Mouse (Mus musculus) lung, adult 2 months (tissue): ENCODE measurements around the gene Rprml.

Experiments
- CTCF ChIP-seq: fragments of 200-500 bp; IDR thresholded peaks from 2 replicates; pipeline ENCODE4 v1.5.1; 2011; ENCODE audit warnings: mild to moderate bottlenecking, low read length, control low read depth; ENCODE audit not compliant: insufficient read depth
- POLR2A ChIP-seq: fragments of 200-500 bp; IDR thresholded peaks from 2 replicates; pipeline ENCODE4 v1.6.1; 2011; ENCODE audit warnings: low read depth, mild to moderate bottlenecking, control low read depth, low read length, borderline replicate concordance; ENCODE audit errors: extremely low read depth

- TF ChIP-seq CTCF (no peak), POLR2A (no peak)
Measured at GRCm38 (mm10) chr11:103636261-103636660, 13.1 kb upstream of the Rprml start.
